In the genomic region with DNA sequence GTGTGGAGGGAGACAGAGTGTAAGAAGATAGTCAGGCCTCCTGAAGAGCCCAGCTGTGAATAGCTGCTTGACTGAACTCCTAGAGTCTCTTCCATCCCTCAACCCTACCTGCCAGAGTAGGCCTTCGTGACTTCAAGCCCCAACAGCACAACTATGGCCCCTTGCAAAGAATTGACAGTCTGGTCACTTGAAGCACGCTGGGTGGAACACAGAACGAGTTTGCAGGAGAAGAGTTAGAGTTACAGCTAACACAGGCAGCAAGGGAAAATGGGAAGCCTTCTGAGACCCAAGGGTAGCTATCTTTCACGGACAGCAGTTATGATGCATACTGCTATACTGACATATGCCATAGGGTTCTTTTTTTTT, we compare ENCODE assay signal across 12 mouse cellular contexts.
DNase-seq lines count a peak whose midpoint lies in the region; ATAC-seq lines count a peak whose summit lies in the region.
"Had no signal": no experiment of that assay in that cellular context is flagged by ENCODE, and none has a peak within 500 bp of the region (broad histone marks: within the 10 kb centered on the region; RNA-seq: fewer than 3 reads in every experiment).

No protein-coding gene starts in this region.

- no peak for ATAC-seq in intestine, embryonic 14.5 days (replicated peaks; ENCODE audit: low FRiP score, low TSS enrichment, low read depth)
- ATAC-seq in intestine, embryonic 16.5 days: no peak
- no peak for ATAC-seq in forebrain, embryonic 16.5 days
- no peak for ATAC-seq in hindbrain, embryonic 16.5 days
- ATAC-seq in neural tube, embryonic 13.5 days (ENCODE audit: low read depth): no peak

- no peaks in the 10 kb centered on the region for H3K4me1 ChIP-seq in intestine, embryonic 14.5 days (replicated peaks; ENCODE audit: control insufficient read depth, insufficient read depth, low read length)
- no peaks in the 10 kb centered on the region for H3K4me1 ChIP-seq in intestine, embryonic 16.5 days (ENCODE audit: control insufficient read depth, insufficient read depth, low read length)
- peaks cover 24% of the 10 kb centered on the region for H3K4me1 ChIP-seq in forebrain, embryonic 16.5 days (replicated peaks; ENCODE audit: control insufficient read depth, insufficient read depth, low read length)
- peaks cover 15% of the 10 kb centered on the region for H3K4me1 ChIP-seq in hindbrain, embryonic 16.5 days (ENCODE audit: control insufficient read depth, insufficient read depth, low read depth, low read length)
- H3K4me1 ChIP-seq in neural tube, embryonic 13.5 days (replicated peaks): peaks cover 34% of the 10 kb centered on the region
- H3K4me1 ChIP-seq: stomach, embryonic 15.5 days had no signal

- H3K27ac ChIP-seq in intestine, embryonic 14.5 days (ENCODE audit: low read depth): no peak overlapping the region
- no peak overlapping the region for H3K27ac ChIP-seq in intestine, embryonic 16.5 days (ENCODE audit: low read length)
- no peak overlapping the region for H3K27ac ChIP-seq in forebrain, embryonic 16.5 days (ENCODE audit: low read length)
- no peak overlapping the region; the same call in 1 of the 2 replicates for H3K27ac ChIP-seq in hindbrain, embryonic 16.5 days (ENCODE audit: low read depth, low read length)
- H3K27ac ChIP-seq in neural tube, embryonic 13.5 days (replicated peaks): peak overlapping the region; percentile 80; the same call in 1 of the 2 replicates
- H3K27ac ChIP-seq: kidney, postnatal 0 days; stomach, embryonic 15.5 days had no signal

- no peak overlapping the region for H3K9ac ChIP-seq in intestine, embryonic 14.5 days (ENCODE audit: low read length)
- H3K9ac ChIP-seq in intestine, embryonic 16.5 days (ENCODE audit: low read depth, low read length): no peak overlapping the region
- no peak overlapping the region for H3K9ac ChIP-seq in forebrain, embryonic 16.5 days (replicated peaks; ENCODE audit: low read depth, low read length)
- peak overlapping the region; percentile 72 for H3K9ac ChIP-seq in hindbrain, embryonic 16.5 days (ENCODE audit: low read depth, low read length)
- peak overlapping the region; percentile 75 for H3K9ac ChIP-seq in neural tube, embryonic 13.5 days
- H3K9ac ChIP-seq: lung, embryonic 14.5 days; stomach, embryonic 15.5 days had no signal

- H3K36me3 ChIP-seq in intestine, embryonic 14.5 days (ENCODE audit: control insufficient read depth, insufficient read depth, low read length): no peaks in the 10 kb centered on the region
- H3K36me3 ChIP-seq in intestine, embryonic 16.5 days (ENCODE audit: control insufficient read depth, insufficient read depth, low read length): no peaks in the 10 kb centered on the region
- H3K36me3 ChIP-seq in forebrain, embryonic 16.5 days (ENCODE audit: control insufficient read depth, insufficient read depth): peaks cover 3% of the 10 kb centered on the region; the same call in 1 of the 2 replicates
- 0 out of 2 replicates have a peak, but pooled peaks cover 2% of the 10 kb centered on the region for H3K36me3 ChIP-seq in hindbrain, embryonic 16.5 days (ENCODE audit: control insufficient read depth, insufficient read depth, low read length)
- peaks cover 15% of the 10 kb centered on the region; the same call in 1 of the 2 replicates for H3K36me3 ChIP-seq in neural tube, embryonic 13.5 days
- H3K36me3 ChIP-seq: stomach, embryonic 15.5 days had no signal

- H3K4me2 ChIP-seq in intestine, embryonic 14.5 days (ENCODE audit: low read length): no peak overlapping the region
- H3K4me2 ChIP-seq in intestine, embryonic 16.5 days (ENCODE audit: low read depth, low read length): no peak overlapping the region
- H3K4me2 ChIP-seq in forebrain, embryonic 16.5 days (ENCODE audit: low read length): peak overlapping the region; percentile 56
- peak overlapping the region; percentile 57 for H3K4me2 ChIP-seq in hindbrain, embryonic 16.5 days (ENCODE audit: low read length)
- peak overlapping the region; percentile 59 for H3K4me2 ChIP-seq in neural tube, embryonic 13.5 days
- H3K4me2 ChIP-seq: lung, embryonic 14.5 days; stomach, embryonic 15.5 days had no signal

- no peaks in the 10 kb centered on the region for H3K27me3 ChIP-seq in intestine, embryonic 14.5 days (replicated peaks; ENCODE audit: control insufficient read depth, insufficient read depth, low read length)
- no peaks in the 10 kb centered on the region for H3K27me3 ChIP-seq in intestine, embryonic 16.5 days (replicated peaks; ENCODE audit: control insufficient read depth, insufficient read depth, low read length)
- H3K27me3 ChIP-seq in forebrain, embryonic 16.5 days (replicated peaks; ENCODE audit: control insufficient read depth, insufficient read depth, low read length): no peaks in the 10 kb centered on the region
- H3K27me3 ChIP-seq in hindbrain, embryonic 16.5 days (replicated peaks; ENCODE audit: control insufficient read depth, insufficient read depth, low read length): no peaks in the 10 kb centered on the region
- no peaks in the 10 kb centered on the region for H3K27me3 ChIP-seq in neural tube, embryonic 13.5 days
- H3K27me3 ChIP-seq: stomach, embryonic 15.5 days had no signal

- peak; percentile 32 for DNase-seq in intestine, embryonic 14.5 days (ENCODE audit: low spot score)
- DNase-seq in urinary bladder, postnatal 25 days (ENCODE audit: low spot score): no peak
- no peak for DNase-seq in gastrocnemius, adult 8-10 months (ENCODE audit: low spot score in 2 of 2)
- DNase-seq: gastrocnemius, postnatal 25 days; lung, embryonic 14.5 days; thymus, postnatal 36 days had no signal

- H3K4me3 ChIP-seq in intestine, embryonic 14.5 days (ENCODE audit: low read depth, low read length): no peak overlapping the region
- no peak overlapping the region for H3K4me3 ChIP-seq in intestine, embryonic 16.5 days (ENCODE audit: low read length)
- peak overlapping the region; percentile 49 for H3K4me3 ChIP-seq in forebrain, embryonic 16.5 days (replicated peaks; ENCODE audit: low read length)
- H3K4me3 ChIP-seq in hindbrain, embryonic 16.5 days (ENCODE audit: low read length): peak overlapping the region; percentile 55
- peak overlapping the region; percentile 45 for H3K4me3 ChIP-seq in neural tube, embryonic 13.5 days
- H3K4me3 ChIP-seq: stomach, embryonic 15.5 days had no signal

- WGBS in intestine, embryonic 14.5 days: 88% methylated on average over 4 of the region's 4 CpGs
- 80% methylated on average over 4 of the region's 4 CpGs for WGBS in intestine, embryonic 16.5 days
- WGBS in forebrain, embryonic 16.5 days: 72% methylated on average over 4 of the region's 4 CpGs
- WGBS in hindbrain, embryonic 16.5 days: 51% methylated on average over 4 of the region's 4 CpGs
- WGBS in neural tube, embryonic 13.5 days: 74% methylated on average over 4 of the region's 4 CpGs

- no peaks in the 10 kb centered on the region for H3K9me3 ChIP-seq in intestine, embryonic 14.5 days (ENCODE audit: control insufficient read depth, low read length)
- no peaks in the 10 kb centered on the region for H3K9me3 ChIP-seq in intestine, embryonic 16.5 days (ENCODE audit: control insufficient read depth, low read length)
- peaks cover 3% of the 10 kb centered on the region; the same call in 1 of the 2 replicates for H3K9me3 ChIP-seq in forebrain, embryonic 16.5 days (ENCODE audit: control insufficient read depth, low read length)
- no peaks in the 10 kb centered on the region for H3K9me3 ChIP-seq in hindbrain, embryonic 16.5 days (ENCODE audit: control insufficient read depth, low read length)
- peaks cover 8% of the 10 kb centered on the region; the same call in 1 of the 2 replicates for H3K9me3 ChIP-seq in neural tube, embryonic 13.5 days
- H3K9me3 ChIP-seq: stomach, embryonic 15.5 days had no signal

Comparison
In these comparisons a context has a peak if more than half of its experiments do, and no peak if none do; other contexts are left out.
1. H3K4me2 ChIP-seq: peak in forebrain, embryonic 16.5 days (single experiment), hindbrain, embryonic 16.5 days (single experiment) and neural tube, embryonic 13.5 days (single experiment); none in intestine, embryonic 14.5 days (single experiment) and intestine, embryonic 16.5 days (single experiment).
2. H3K4me3 ChIP-seq: peak in forebrain, embryonic 16.5 days (single experiment), hindbrain, embryonic 16.5 days (single experiment) and neural tube, embryonic 13.5 days (single experiment); none in intestine, embryonic 14.5 days (single experiment) and intestine, embryonic 16.5 days (single experiment).
3. H3K9ac ChIP-seq: peak in hindbrain, embryonic 16.5 days (single experiment) and neural tube, embryonic 13.5 days (single experiment); none in intestine, embryonic 14.5 days (single experiment), intestine, embryonic 16.5 days (single experiment) and forebrain, embryonic 16.5 days (single experiment).